Mouse (Mus musculus) embryonic facial prominence, embryonic 11.5 days (tissue): Measurements from ENCODE around the gene Mif. TPM values are rescaled to one million over a fixed set of nuclear protein-coding genes. Genes with fewer than 3 reads are reported as not detected.
"Not testable (repeated sequence)": the region's sequence is repeated elsewhere in the genome, so short reads cannot be mapped to it uniquely, and the experiment has no call there.

Experiments
- ATAC-seq: fragments of 200-750 bp; cut with Nextera tagmentation; replicated peaks from 2 replicates; pipeline ENCODE4 v1.8.0; 2017; ENCODE audit warnings: low read depth; ENCODE audit not compliant: insufficient number of reproducible peaks, low FRiP score, low TSS enrichment
- DNase-seq: peaks from one replicate; pipeline ENCODE4 v3.0.0-alpha.2; 2015; ENCODE audit warnings: low spot score
- H3K27ac ChIP-seq: fragments of 300-500 bp; sonication (generic); replicated peaks from 2 replicates; pipeline ENCODE4 v1.5.1; 2014; ENCODE audit warnings: mild to moderate bottlenecking, low read depth, low read length, control low read depth
- H3K27me3 ChIP-seq: fragments of 300-500 bp; sonication (generic); 2 replicates; pipeline ENCODE4 v1.6.1; 2014; ENCODE audit warnings: mild to moderate bottlenecking, low read length, moderate library complexity, mixed read lengths; ENCODE audit not compliant: control insufficient read depth, insufficient read depth
- H3K36me3 ChIP-seq: fragments of 300-500 bp; sonication (generic); replicated peaks from 2 replicates; pipeline ENCODE4 v1.6.1; 2014; ENCODE audit warnings: low read depth, mild to moderate bottlenecking, low read length, moderate library complexity, mixed read lengths; ENCODE audit not compliant: control insufficient read depth, insufficient read depth
- H3K4me1 ChIP-seq: fragments of 300-500 bp; sonication (generic); 2 replicates; pipeline ENCODE4 v1.6.1; 2014; ENCODE audit warnings: low read length, mixed read lengths; ENCODE audit not compliant: control insufficient read depth, insufficient read depth
- H3K4me2 ChIP-seq: fragments of 300-500 bp; sonication (generic); 2 replicates; pipeline ENCODE4 v1.6.1; 2014; ENCODE audit warnings: low read depth, mild to moderate bottlenecking, control low read depth, low read length, moderate library complexity
- H3K4me3 ChIP-seq: fragments of 300-500 bp; sonication (generic); 2 replicates; pipeline ENCODE4 v1.5.1; 2014; ENCODE audit warnings: low read depth, low read length, control low read depth
- H3K9ac ChIP-seq: fragments of 300-500 bp; sonication (generic); replicated peaks from 2 replicates; pipeline ENCODE4 v1.6.1; 2014; ENCODE audit warnings: mild to moderate bottlenecking, control low read depth, low read length
- H3K9me3 ChIP-seq: fragments of 300-500 bp; sonication (generic); replicated peaks from 2 replicates; pipeline ENCODE4 v1.6.1; 2016; ENCODE audit warnings: mild to moderate bottlenecking, low read length, inconsistent platforms, mixed read lengths; ENCODE audit not compliant: control insufficient read depth
- WGBS: fragments of 180-500 bp; shearing (Covaris S2); extraction: QIAGEN DNeasy Blood & Tissue Kit; methylation state at CpG from one replicate; pipeline ENCODE4 v1.1.7; 2014; 5-methylcytosine and 5-hydroxymethylcytosine counted together
- polyA plus RNA-seq: library from polyadenylated mRNA; unstranded; fragments of >200 nt; fragmentation: Nextera tagmentation; extraction: Ambion mirVana; gene quantifications from 2 replicates; pipeline ENCODE4 v1.2.1, GENCODE M21; 2014

Mif gene
- polyA plus RNA-seq, 1 experiment from 2014 or later, result 1,991 TPM

- no peak overlapping the region for H3K9ac ChIP-seq
- DNase-seq (no peak), ATAC-seq (no peak)
- H3K9me3 ChIP-seq, result no peaks in the 10 kb centered on the region
- 0 out of 2 replicates have a peak, but pooled peaks cover under 1% of the 10 kb centered on the region for H3K4me1 ChIP-seq
- H3K36me3 ChIP-seq, result peaks cover 7% of the 10 kb centered on the region
- no peak overlapping the region for H3K27ac ChIP-seq
- H3K4me3 ChIP-seq, result no peak overlapping the region
- H3K4me2 ChIP-seq, result no peak overlapping the region
- no peaks in the 10 kb centered on the region for H3K27me3 ChIP-seq
- WGBS, result 71% methylated on average over 6 of the region's 6 CpGs
Observed at GRCm38 (mm10) chr10:75894601-75895000, 34.6 kb upstream of the Mif start.

- H3K4me1 ChIP-seq, result peaks cover 6% of the 10 kb centered on the region
- H3K27ac ChIP-seq, result no peak within 1 kb of the TSS
Observed at GRCm38 (mm10) chr10:75893089-75893750, 33.2 kb upstream of the Mif start, which contains the start of gene Derl3. Gene Derl3 (plus strand): TSS chr10:75893413.

GRCm38 (mm10) chr10:75889406-75890153 lies 29.5 kb upstream of the Mif start:
- no peak overlapping the region for H3K4me2 ChIP-seq
- no peak overlapping the region for H3K27ac ChIP-seq
- DNase-seq, result no peak
- no peak overlapping the region; the same call in 1 of the 2 replicates for H3K9ac ChIP-seq
- H3K36me3 ChIP-seq, result no peaks in the 10 kb centered on the region
- H3K9me3 ChIP-seq, result no peaks in the 10 kb centered on the region
- no peak for ATAC-seq
- WGBS, result 43% methylated on average over 8 of the region's 8 CpGs
- peaks cover 6% of the 10 kb centered on the region for H3K4me1 ChIP-seq
- H3K27me3 ChIP-seq, result no peaks in the 10 kb centered on the region
- no peak overlapping the region for H3K4me3 ChIP-seq

More at GRCm38 (mm10) chr10:75893089-75893750, 33.2 kb upstream of the Mif start, which contains the start of gene Derl3:
- Histone ChIP-seq H3K9me3 (no peaks in the 10 kb centered on the region), H3K9ac (peak within 1 kb of the TSS; percentile 47), H3K36me3 (peaks cover 7% of the 10 kb centered on the region), H3K4me2 (peak within 1 kb of the TSS; percentile 62), H3K27me3 (no peaks in the 10 kb centered on the region), H3K4me3 (peak within 1 kb of the TSS; percentile 33)
- WGBS, result 2% methylated on average over 46 of the region's 51 CpGs
- DNase-seq, result peak; percentile 97
- ATAC-seq, result peak; percentile 98

GRCm38 (mm10) chr10:75887504-75887903 lies 27.5 kb upstream of the Mif start:
- not testable (repeated sequence) for DNase-seq, H3K4me3 ChIP-seq, H3K4me1 ChIP-seq, H3K27me3 ChIP-seq, H3K9me3 ChIP-seq, H3K36me3 ChIP-seq, H3K27ac ChIP-seq, H3K4me2 ChIP-seq, ATAC-seq, H3K9ac ChIP-seq
- 87% methylated on average over 4 of the region's 5 CpGs for WGBS

- Histone ChIP-seq H3K4me3 (no peak overlapping the region), H3K27me3 (no peaks in the 10 kb centered on the region), H3K4me1 (peaks cover 6% of the 10 kb centered on the region), H3K4me2 (no peak overlapping the region), H3K27ac (no peak overlapping the region), H3K9ac (no peak overlapping the region), H3K9me3 (no peaks in the 10 kb centered on the region), H3K36me3 (no peaks in the 10 kb centered on the region)
- DNase-seq (no peak), ATAC-seq (no peak)
- WGBS, result 93% methylated on average over 8 of the region's 8 CpGs
Observed at GRCm38 (mm10) chr10:75884742-75885141, 24.7 kb upstream of the Mif start.

GRCm38 (mm10) chr10:75883232-75883552 lies 23.2 kb upstream of the Mif start:
- DNase-seq (peak; percentile 83), ATAC-seq (peak; percentile 76)
- H3K27ac ChIP-seq, result no peak overlapping the region
- H3K36me3 ChIP-seq, result no peaks in the 10 kb centered on the region
- no peaks in the 10 kb centered on the region; the same call in 1 of the 2 replicates for H3K4me1 ChIP-seq
- no peak overlapping the region for H3K4me3 ChIP-seq
- H3K9me3 ChIP-seq, result no peaks in the 10 kb centered on the region
- no peak overlapping the region for H3K4me2 ChIP-seq
- WGBS, result under 1% methylated on average over 10 of the region's 10 CpGs
- no peaks in the 10 kb centered on the region for H3K27me3 ChIP-seq
- no peak overlapping the region; the same call in 1 of the 2 replicates for H3K9ac ChIP-seq

- DNase-seq (peak; percentile 69), ATAC-seq (peak; percentile 66)
- Histone ChIP-seq H3K27me3 (no peaks in the 10 kb centered on the region), H3K4me2 (no peak overlapping the region), H3K4me1 (no peaks in the 10 kb centered on the region; the same call in 1 of the 2 replicates), H3K4me3 (no peak overlapping the region), H3K27ac (0 out of 2 replicates have a peak overlapping the region, but pooled peaks have one; percentile 28), H3K9ac (no peak overlapping the region; the same call in 1 of the 2 replicates), H3K36me3 (no peaks in the 10 kb centered on the region), H3K9me3 (no peaks in the 10 kb centered on the region)
- 4% methylated on average over 15 of the region's 15 CpGs for WGBS
Observed at GRCm38 (mm10) chr10:75882433-75883231, 22.6 kb upstream of the Mif start.
